Mouse (Mus musculus) midbrain, embryonic 16.5 days (tissue): ENCODE measurements around the gene Gfod1. TPM values are rescaled to one million over a fixed set of nuclear protein-coding genes. Genes with fewer than 3 reads are reported as not detected.

Experiments used
- ATAC-seq: fragments of 200-750 bp; cut with Nextera tagmentation; 2 replicates; pipeline ENCODE4 v1.8.0; 2017; ENCODE audit warnings: moderate TSS enrichment
- H3K27ac ChIP-seq: fragments of 300-500 bp; sonication (generic); 2 replicates; pipeline ENCODE4 v1.5.1; 2014; ENCODE audit warnings: mild to moderate bottlenecking, low read length, mixed read lengths
- H3K27me3 ChIP-seq: fragments of 300-500 bp; sonication (generic); 2 replicates; pipeline ENCODE4 v1.6.1; 2014; ENCODE audit warnings: low read depth, low read length, mixed read lengths; ENCODE audit not compliant: control insufficient read depth, insufficient read depth
- H3K36me3 ChIP-seq: fragments of 300-500 bp; sonication (generic); 2 replicates; pipeline ENCODE4 v1.6.1; 2014; ENCODE audit warnings: mild to moderate bottlenecking, low read length, moderate library complexity, mixed read lengths; ENCODE audit not compliant: control insufficient read depth, insufficient read depth
- H3K4me1 ChIP-seq: fragments of 300-500 bp; sonication (generic); 2 replicates; pipeline ENCODE4 v1.6.1; 2014; ENCODE audit warnings: mild to moderate bottlenecking, low read length, mixed read lengths; ENCODE audit not compliant: control insufficient read depth, insufficient read depth
- H3K4me2 ChIP-seq: fragments of 300-500 bp; sonication (generic); 2 replicates; pipeline ENCODE4 v1.6.1; 2014; ENCODE audit warnings: mild to moderate bottlenecking, low read length, mixed read lengths
- H3K4me3 ChIP-seq: fragments of 300-500 bp; sonication (generic); 2 replicates; pipeline ENCODE4 v1.5.1; 2014; ENCODE audit warnings: low read depth, mild to moderate bottlenecking, low read length, moderate library complexity, mixed read lengths
- H3K9ac ChIP-seq: fragments of 300-500 bp; sonication (generic); 2 replicates; pipeline ENCODE4 v1.6.1; 2014; ENCODE audit warnings: low read depth, low read length, mixed read lengths
- H3K9me3 ChIP-seq: fragments of 300-500 bp; sonication (generic); replicated peaks from 2 replicates; pipeline ENCODE4 v1.6.1; 2014; ENCODE audit warnings: mild to moderate bottlenecking, low read length, mixed read lengths; ENCODE audit not compliant: control insufficient read depth, poor library complexity, severe bottlenecking
- WGBS: fragments of 180-500 bp; shearing (Covaris S2); extraction: QIAGEN DNeasy Blood & Tissue Kit; methylation state at CpG from one replicate; pipeline ENCODE4 v1.1.7; 2014; 5-methylcytosine and 5-hydroxymethylcytosine counted together
- polyA plus RNA-seq: library from polyadenylated mRNA; unstranded; fragments of >200 nt; fragmentation: Nextera tagmentation; extraction: Ambion mirVana; gene quantifications from 2 replicates; pipeline ENCODE4 v1.2.1, GENCODE M21; 2015

Gene Gfod1
- polyA plus RNA-seq, 1 experiment from 2014 or later: 2.2 TPM

DNA sequence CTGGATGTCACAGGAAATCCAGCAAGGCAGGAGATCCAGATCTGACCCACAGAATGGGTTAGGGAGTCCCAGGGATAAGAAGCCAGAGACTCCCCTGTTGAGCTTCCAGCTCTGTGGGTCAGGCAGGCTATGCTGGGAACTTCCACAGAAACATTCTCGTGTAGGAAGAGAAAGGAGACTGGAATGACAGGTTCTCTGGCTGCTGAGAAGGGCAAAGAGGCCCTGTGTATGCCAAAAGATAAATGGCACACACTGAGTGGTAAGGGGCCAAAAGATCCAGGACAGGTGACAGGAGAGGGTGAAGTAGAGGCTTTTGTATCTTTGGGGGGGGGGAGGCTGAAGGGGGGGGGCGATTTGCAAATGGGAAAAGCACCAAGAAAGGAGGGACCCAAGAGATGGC lies 112.7 kb downstream of the Gfod1 start:
- ATAC-seq: no peak
- Histone ChIP-seq H3K27me3 (no peaks in the 10 kb centered on the region), H3K27ac (no peak overlapping the region), H3K36me3 (no peaks in the 10 kb centered on the region), H3K4me1 (no peaks in the 10 kb centered on the region), H3K9ac (no peak overlapping the region), H3K9me3 (no peaks in the 10 kb centered on the region), H3K4me2 (no peak overlapping the region), H3K4me3 (no peak overlapping the region)
- WGBS: 53% methylated on average over 1 of the region's 2 CpGs

DNA sequence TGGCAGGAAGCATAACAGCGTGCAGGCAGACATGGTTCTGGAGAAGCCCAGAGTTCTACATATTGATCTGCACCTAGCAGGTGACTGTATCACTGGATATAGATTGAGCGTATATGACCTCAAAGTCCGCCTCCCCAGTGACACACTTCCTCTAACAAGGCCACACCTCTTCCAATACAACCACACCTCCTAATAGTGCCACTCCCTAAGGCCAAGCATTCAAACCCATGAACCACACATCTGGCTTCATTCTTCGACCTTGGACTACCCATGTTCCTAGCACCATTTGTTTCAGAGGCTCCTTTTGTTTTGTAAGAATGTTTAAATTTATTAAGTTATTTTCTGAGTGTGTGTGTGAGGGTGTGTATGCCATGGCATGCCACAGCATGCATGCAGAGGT lies 116.2 kb downstream of the Gfod1 start:
- H3K9ac ChIP-seq: no peak overlapping the region
- no peaks in the 10 kb centered on the region for H3K36me3 ChIP-seq
- no peak for ATAC-seq
- H3K9me3 ChIP-seq: no peaks in the 10 kb centered on the region
- no peak overlapping the region for H3K4me3 ChIP-seq
- H3K4me1 ChIP-seq: peaks cover 5% of the 10 kb centered on the region
- WGBS: 95% methylated on average over 4 of the region's 4 CpGs
- H3K27ac ChIP-seq: no peak overlapping the region
- H3K4me2 ChIP-seq: no peak overlapping the region
- H3K27me3 ChIP-seq: no peaks in the 10 kb centered on the region

DNA sequence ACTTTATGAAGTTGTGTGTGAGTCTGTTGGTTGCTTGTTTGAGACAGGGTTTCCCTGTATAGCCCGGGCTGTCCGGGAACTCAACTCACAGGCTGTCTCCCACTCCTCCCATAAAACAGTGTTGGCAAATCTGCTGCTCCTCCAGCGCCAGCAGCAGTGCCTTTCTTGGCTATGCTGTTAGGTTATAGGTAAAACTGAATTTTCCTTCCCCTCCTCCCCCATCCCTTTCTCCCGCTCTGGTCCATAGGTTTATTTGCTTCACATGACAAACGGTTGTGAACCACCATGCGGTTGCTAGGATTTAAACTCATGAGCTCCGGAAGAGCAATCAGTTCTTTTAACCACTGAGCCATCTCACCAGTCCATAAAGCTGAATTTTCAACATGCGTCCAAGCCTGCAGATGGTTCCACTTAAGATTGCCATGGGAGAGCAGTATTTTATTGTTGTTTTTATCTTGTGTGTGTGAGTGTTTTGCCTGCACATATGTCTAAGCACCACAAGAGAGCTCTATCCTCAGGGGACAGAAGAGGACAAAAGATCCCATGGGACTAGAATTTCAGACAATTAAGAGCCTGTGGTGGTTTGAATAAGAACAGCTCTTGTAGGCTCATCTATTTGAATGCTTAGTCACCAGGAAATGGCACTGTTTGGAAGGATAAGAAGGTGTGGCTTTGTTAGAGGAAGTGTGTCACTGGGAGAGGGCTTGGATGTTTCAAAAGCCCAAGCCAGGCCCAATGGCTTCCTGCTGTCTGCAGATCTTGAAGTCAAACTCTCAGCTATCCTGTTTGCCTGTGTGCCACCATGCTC lies 120.5 kb downstream of the Gfod1 start:
- peak; percentile 72 for ATAC-seq

DNA sequence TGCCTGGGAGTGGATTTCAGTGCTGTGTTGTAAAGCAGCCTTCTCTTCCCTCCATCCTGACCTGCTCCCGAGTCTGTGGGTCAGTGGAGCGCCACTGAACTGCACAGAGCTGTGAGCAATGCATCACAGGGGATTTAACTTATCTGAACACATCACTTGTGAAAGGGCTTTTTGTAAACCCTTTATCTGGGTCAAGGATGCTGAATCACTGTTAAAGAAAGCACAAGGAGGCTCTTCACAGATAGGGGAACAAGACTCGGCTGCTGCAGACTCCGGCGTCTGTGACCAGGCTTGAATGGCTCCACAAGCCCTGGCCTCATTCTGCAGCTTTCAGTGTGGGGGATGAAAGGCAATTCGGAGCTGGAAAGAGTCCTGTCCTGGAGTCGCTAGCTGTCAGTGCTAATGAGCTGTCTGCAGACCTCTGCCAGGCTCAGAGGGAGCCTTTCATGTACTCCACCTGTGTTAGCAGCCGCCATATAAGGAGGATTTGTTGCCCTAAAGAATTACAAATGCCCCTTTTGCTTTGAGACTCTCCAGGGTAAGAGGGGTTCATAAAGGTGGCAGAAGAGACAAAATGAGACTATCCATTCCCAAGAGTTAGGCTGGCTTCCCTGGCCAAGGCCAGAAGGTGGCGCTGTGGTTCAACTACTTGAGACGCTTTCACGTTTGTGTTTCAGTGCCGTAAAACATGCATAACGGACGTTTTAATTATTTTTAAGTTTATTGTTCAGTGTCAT lies 121.3 kb downstream of the Gfod1 start:
- ATAC-seq: peak; percentile 81
- no peak overlapping the region; the same call in 1 of the 2 replicates for H3K27ac ChIP-seq
- H3K4me1 ChIP-seq: peaks cover 12% of the 10 kb centered on the region
- peak overlapping the region; percentile 21 for H3K4me3 ChIP-seq
- WGBS: 9% methylated on average over 14 of the region's 14 CpGs
- H3K9me3 ChIP-seq: no peaks in the 10 kb centered on the region
- no peaks in the 10 kb centered on the region for H3K27me3 ChIP-seq
- no peak overlapping the region for H3K9ac ChIP-seq
- peak overlapping the region; percentile 49 for H3K4me2 ChIP-seq
- no peaks in the 10 kb centered on the region for H3K36me3 ChIP-seq

More for the DNA sequence above, 120.5 kb downstream of the Gfod1 start:
- Histone ChIP-seq H3K27me3 (no peaks in the 10 kb centered on the region), H3K4me1 (peaks cover 12% of the 10 kb centered on the region), H3K9me3 (no peaks in the 10 kb centered on the region), H3K4me2 (peak overlapping the region; percentile 49), H3K4me3 (peak overlapping the region; percentile 21), H3K36me3 (no peaks in the 10 kb centered on the region), H3K27ac (no peak overlapping the region), H3K9ac (no peak overlapping the region)
- whole genome bisulfite sequencing: 39% methylated on average over 8 of the region's 8 CpGs

DNA sequence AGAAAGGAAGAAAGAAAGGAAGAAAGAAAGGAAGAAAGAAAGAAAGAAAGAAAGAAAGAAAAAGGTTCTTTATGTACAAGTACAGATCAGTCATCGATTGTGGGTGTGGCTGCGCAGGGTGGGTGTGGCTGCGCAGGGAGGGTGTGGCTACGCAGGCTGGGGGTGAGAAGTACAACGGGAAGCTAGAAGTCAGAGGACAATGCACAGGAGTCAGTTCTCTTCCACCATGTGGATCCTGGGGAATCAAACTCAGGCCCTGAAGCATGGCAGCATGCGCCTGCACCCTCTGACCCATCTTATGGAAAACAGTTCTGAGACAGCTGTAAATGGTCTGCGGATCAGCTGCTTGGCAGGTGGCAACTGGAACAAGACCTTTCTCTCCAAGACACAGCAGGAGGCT lies 122.9 kb downstream of the Gfod1 start:
- Histone ChIP-seq H3K27me3 (no peaks in the 10 kb centered on the region), H3K27ac (no peak overlapping the region), H3K36me3 (no peaks in the 10 kb centered on the region), H3K4me3 (no peak overlapping the region), H3K9ac (no peak overlapping the region), H3K9me3 (no peaks in the 10 kb centered on the region), H3K4me1 (peaks cover 12% of the 10 kb centered on the region), H3K4me2 (no peak overlapping the region)
- 61% methylated on average over 7 of the region's 7 CpGs for WGBS
- ATAC-seq: no peak

DNA sequence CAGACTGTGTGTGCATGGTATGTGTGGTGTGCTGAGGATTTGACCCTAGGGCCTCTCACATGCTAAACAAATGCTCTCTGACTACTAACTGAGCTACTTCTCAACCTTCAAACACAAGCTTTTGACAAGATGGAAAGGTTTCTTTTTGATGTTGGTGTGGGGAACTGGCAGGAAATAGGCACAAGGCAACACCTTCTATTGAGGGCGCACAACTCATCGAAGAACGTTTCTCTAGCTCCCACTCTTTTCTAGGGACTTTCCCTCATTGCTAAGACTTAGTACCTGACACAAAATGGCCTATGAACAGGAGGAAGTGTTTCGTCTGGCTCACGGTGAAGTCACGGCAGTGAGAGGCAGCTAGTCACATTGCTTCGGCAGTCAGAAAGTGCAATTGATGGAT lies 126.7 kb downstream of the Gfod1 start:
- Histone ChIP-seq H3K4me1 (peaks cover 2% of the 10 kb centered on the region; the same call in 1 of the 2 replicates), H3K4me3 (no peak overlapping the region), H3K27me3 (no peaks in the 10 kb centered on the region), H3K9me3 (no peaks in the 10 kb centered on the region), H3K4me2 (no peak overlapping the region), H3K9ac (no peak overlapping the region), H3K27ac (no peak overlapping the region), H3K36me3 (no peaks in the 10 kb centered on the region)
- 93% methylated on average over 7 of the region's 7 CpGs for WGBS
- no peak for ATAC-seq

DNA sequence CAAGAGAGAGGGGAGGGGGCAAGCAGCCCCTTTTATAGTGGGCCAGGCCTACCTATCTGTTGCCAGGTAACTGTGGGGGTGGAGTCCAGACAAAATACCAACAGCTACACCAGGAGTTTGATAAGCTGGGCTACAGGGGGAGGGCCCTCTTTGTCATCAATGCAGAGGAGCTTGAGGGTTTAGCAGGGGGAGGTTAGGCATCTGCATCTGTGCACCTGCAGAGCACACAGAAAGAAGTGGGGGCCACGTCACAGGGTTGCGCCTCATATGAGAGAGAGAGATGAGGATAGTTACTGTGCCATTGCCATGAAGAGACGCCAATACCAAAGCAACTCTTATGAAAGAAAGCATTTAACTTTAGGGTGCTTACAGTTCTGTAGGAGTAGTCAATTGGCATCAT lies 127.3 kb downstream of the Gfod1 start:
- H3K9ac ChIP-seq: no peak overlapping the region
- H3K4me3 ChIP-seq: no peak overlapping the region
- H3K27me3 ChIP-seq: no peaks in the 10 kb centered on the region
- ATAC-seq: no peak
- H3K36me3 ChIP-seq: no peaks in the 10 kb centered on the region
- H3K9me3 ChIP-seq: no peaks in the 10 kb centered on the region
- H3K4me1 ChIP-seq: peaks cover 5% of the 10 kb centered on the region; the same call in 1 of the 2 replicates
- no peak overlapping the region for H3K27ac ChIP-seq
- WGBS: 98% methylated on average over 3 of the region's 3 CpGs
- no peak overlapping the region for H3K4me2 ChIP-seq

DNA sequence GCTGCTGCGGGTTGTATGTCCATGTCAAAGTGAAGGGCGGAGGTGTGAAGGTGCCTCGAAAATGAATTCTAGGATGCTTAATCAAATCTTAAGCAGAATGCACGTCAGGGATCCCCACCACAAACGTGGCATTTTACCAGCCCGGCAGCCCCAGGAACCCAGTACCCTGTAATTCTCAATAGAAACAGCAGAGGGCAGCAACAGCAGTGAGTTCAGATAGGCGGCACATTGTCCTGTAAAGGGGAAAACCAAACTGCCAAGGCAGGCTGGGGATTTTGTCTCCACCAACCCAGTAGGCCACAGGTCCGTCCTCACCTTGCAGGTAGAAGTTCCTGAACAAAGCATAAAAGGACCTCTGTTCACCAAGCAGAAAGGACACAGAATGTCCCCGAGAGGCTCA lies 130.7 kb downstream of the Gfod1 start:
- Histone ChIP-seq H3K9ac (no peak overlapping the region), H3K36me3 (no peaks in the 10 kb centered on the region), H3K4me2 (no peak overlapping the region), H3K27me3 (no peaks in the 10 kb centered on the region), H3K9me3 (no peaks in the 10 kb centered on the region), H3K4me3 (no peak overlapping the region), H3K4me1 (peaks cover 6% of the 10 kb centered on the region; the same call in 1 of the 2 replicates), H3K27ac (no peak overlapping the region)
- WGBS: 15% methylated on average over 9 of the region's 9 CpGs
- ATAC-seq: no peak
